Comparison of ENCODE assay signal across 9 mouse cellular contexts in the genomic region with DNA sequence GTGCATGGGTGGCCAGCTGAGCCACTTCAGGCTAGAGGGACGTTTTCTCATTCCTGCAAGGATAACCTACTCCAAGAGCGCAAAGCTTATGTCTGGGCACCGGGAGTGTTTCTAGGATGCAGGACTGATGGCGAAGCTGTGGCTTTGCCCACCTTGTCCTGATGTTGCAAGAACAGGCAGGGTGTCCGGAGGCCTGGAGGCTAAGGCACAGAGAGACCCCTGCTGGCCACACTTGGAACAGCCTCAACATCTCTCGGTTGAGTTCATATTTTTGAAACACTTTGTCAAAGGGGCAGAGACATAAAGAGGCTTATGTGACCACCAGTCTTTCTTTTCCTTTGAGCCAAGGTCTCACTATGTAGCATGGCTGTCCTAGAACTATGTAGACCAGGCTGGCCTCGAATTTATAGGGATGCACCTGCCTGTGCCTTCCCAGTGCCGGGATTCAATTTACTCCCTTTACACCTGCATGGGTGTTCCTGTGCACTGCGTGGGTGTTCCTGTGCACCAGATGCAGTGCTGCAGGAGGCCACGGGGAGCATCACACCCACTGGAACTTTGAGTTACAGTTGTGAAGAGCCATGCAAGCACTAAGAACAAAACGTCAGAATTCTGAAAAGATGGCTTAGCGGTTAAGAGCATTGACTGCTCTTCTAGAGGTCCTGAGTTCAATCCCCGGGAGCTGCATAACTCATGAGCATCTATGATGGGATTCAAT. TPM values are rescaled to one million over a fixed set of nuclear protein-coding genes. Genes with fewer than 3 reads are reported as not detected.
DNase-seq lines count a peak whose midpoint lies in the region; ATAC-seq and TF ChIP-seq lines count a peak whose summit lies in the region.
"Had no signal": no experiment of that assay in that cellular context is flagged by ENCODE, and none has a peak within 500 bp of the region (broad histone marks: within the 10 kb centered on the region; RNA-seq: fewer than 3 reads in every experiment).

No protein-coding gene starts in this region.

- intact Hi-C loops in heart, postnatal 25 days (cut with DNase I): loop anchor here (1.0 to 2.0 kb wide), 2 partner anchors 25 to 42 kb away; no protein-coding TSS in a partner anchor
- intact Hi-C loops in gastrocnemius, adult 2 months (cut with DNase I): loop anchor here (1.0 to 5.0 kb wide), 2 partner anchors 25 to 39 kb away; no protein-coding TSS in a partner anchor

- peaks cover 39 to 50% of the 10 kb centered on the region in 2 experiments for H3K36me3 ChIP-seq in CH12.LX (replicated peaks in 1 of 2; ENCODE audit: control insufficient read depth in 1 of 2, insufficient read depth in 1 of 2, low read length in 1 of 2)
- H3K36me3 ChIP-seq in splenic B cell, adult 2 months (ENCODE audit: control insufficient read depth, insufficient read depth, low read length, poor library complexity, severe bottlenecking): peaks cover 2% of the 10 kb centered on the region; the same call in 1 of the 2 replicates

- TF ChIP-seq RAD21 in CH12.LX (IDR thresholded peaks at IDR 0.05; ENCODE audit: low read depth, low read length): peak; percentile 77

- H3K27ac ChIP-seq in CH12.LX (ENCODE audit: insufficient read depth, low read depth): no peak overlapping the region
- no peak overlapping the region for H3K27ac ChIP-seq in gastrocnemius, adult 2 months

- H3K27me3 ChIP-seq in CH12.LX (replicated peaks): no peaks in the 10 kb centered on the region
- no peaks in the 10 kb centered on the region for H3K27me3 ChIP-seq in splenic B cell, adult 2 months (ENCODE audit: control insufficient read depth, insufficient read depth, low read length, poor library complexity, severe bottlenecking)

- no peak for TF ChIP-seq POLR2A in CH12.LX (IDR thresholded peaks at IDR 0.05; ENCODE audit: low read depth, low read length)

- TF ChIP-seq CTCF in CH12.LX (conservative IDR thresholded peaks at IDR 0.05 in 1 of 2, IDR thresholded peaks at IDR 0.05 in 1 of 2; ENCODE audit: low read depth in 2 of 2, low read length in 2 of 2): peak; percentile 75 to 90
- TF ChIP-seq CTCF in gastrocnemius, adult 2 months (IDR thresholded peaks at IDR 0.05): peak; percentile 94

- H3K4me3 ChIP-seq in CH12.LX (replicated peaks in 1 of 3; ENCODE audit: low read depth in 2 of 3, low read length in 2 of 3, poor library complexity in 1 of 3): no peak overlapping the region
- no peak overlapping the region for H3K4me3 ChIP-seq in gastrocnemius, adult 2 months

- H3K9me3 ChIP-seq in CH12.LX (replicated peaks; ENCODE audit: low read length): no peaks in the 10 kb centered on the region

- ATAC-seq in megakaryocyte progenitor cell, adult 5-6 weeks (replicated peaks; ENCODE audit: poor library complexity): peak; percentile 53

- no peak overlapping the region for H3K9ac ChIP-seq in CH12.LX (ENCODE audit: insufficient read depth, low read depth)

- no peak for TF ChIP-seq EP300 in CH12.LX (IDR thresholded peaks at IDR 0.05; ENCODE audit: low read length)

- peak; percentile 49 for DNase-seq in heart, adult 8-10 months (ENCODE audit: low spot score)
- DNase-seq in heart, postnatal 25 days (ENCODE audit: low spot score): no peak
- peak; percentile 64 for DNase-seq in CH12.LX (ENCODE audit: extremely low read depth)
- DNase-seq in cerebellum, adult 11-12 months: peak; percentile 71
- peak; percentile 79 for DNase-seq in gastrocnemius, adult 2 months
- peak; percentile 68 for DNase-seq in layer of hippocampus, adult 9-10 months (ENCODE audit: low spot score)
- peak; percentile 82 for DNase-seq in splenic B cell, adult 2 months (ENCODE audit: low read depth, low spot score)

- dilution Hi-C loops in CH12.LX (cut with MboI; ENCODE audit: extremely low pct_ligation_motif_present, extremely low pct_unique_long_range_greater_than_20kb, low sequenced_read_pairs): no loop called here

- peaks cover 0 to 5% of the 10 kb centered on the region in 2 experiments; a peak in 2 of 4 replicates for H3K4me1 ChIP-seq in CH12.LX (ENCODE audit: control insufficient read depth in 1 of 2, insufficient read depth in 2 of 2)

- H3K4me2 ChIP-seq in CH12.LX (ENCODE audit: insufficient read depth, low read depth, poor library complexity, severe bottlenecking): no peak overlapping the region

- no peaks in the 10 kb centered on the region for H3K79me2 ChIP-seq in CH12.LX (replicated peaks; ENCODE audit: control insufficient read depth, extremely low read depth, insufficient read depth, poor library complexity, severe bottlenecking)

- in situ Hi-C loops in CH12.LX (cut with MboI; ENCODE audit: low pct_ligation_motif_present, low pct_unique_long_range_greater_than_20kb, low sequenced_read_pairs): loop anchor here (5.0 kb wide), 1 partner anchor 39 kb away; no protein-coding TSS in a partner anchor

TF ChIP-seq in CH12.LX, 34 proteins besides CTCF, POLR2A, EP300 and RAD21:
- TF ChIP-seq SMC3 (IDR thresholded peaks at IDR 0.05; ENCODE audit: low read depth, low read length) (peak; percentile 82), RCOR1 (conservative IDR thresholded peaks at IDR 0.05; ENCODE audit: low read depth, low read length) (no peak), TBP (conservative IDR thresholded peaks at IDR 0.05; ENCODE audit: low read depth, low read length) (no peak), MEF2A (IDR thresholded peaks at IDR 0.05; ENCODE audit: borderline replicate concordance, low read depth, low read length) (no peak), CHD2 (IDR thresholded peaks at IDR 0.05; ENCODE audit: low read length) (no peak), USF2 (conservative IDR thresholded peaks at IDR 0.05; ENCODE audit: low read depth, low read length) (no peak), TCF12 (IDR thresholded peaks at IDR 0.05; ENCODE audit: low read depth, low read length) (no peak), GABPA (IDR thresholded peaks at IDR 0.05; ENCODE audit: insufficient replicate concordance, low read depth, low read length) (no peak), SIN3A (IDR thresholded peaks at IDR 0.05; ENCODE audit: low read length) (no peak), ELF1 (IDR thresholded peaks at IDR 0.05; ENCODE audit: low read depth, low read length) (no peak), JUN (IDR thresholded peaks at IDR 0.05; ENCODE audit: insufficient read depth, low read depth, low read length) (no peak), MAZ (IDR thresholded peaks at IDR 0.05; ENCODE audit: low read depth, low read length) (no peak), ZNF384 (IDR thresholded peaks at IDR 0.05; ENCODE audit: low read depth, low read length) (no peak), UBTF (IDR thresholded peaks at IDR 0.05; ENCODE audit: low read depth, low read length) (no peak), ZC3H11A (IDR thresholded peaks at IDR 0.05; ENCODE audit: low read depth, low read length) (0 out of 2 replicates have a peak, but pooled peaks have one; percentile 3)
TF ChIP-seq in CH12.LX: peak in this region for 2.

RNA-seq across cellular contexts. Expression of a gene that starts 4.4 kb away (rescaled TPM):
- 10 to 100 TPM; 12.1 to 14.1 (median 12.7) TPM for total RNA-seq in heart, adult 8-10 months (2022)
- total RNA-seq in heart, postnatal 25 days (2021): 10 to 100 TPM; 14.0 to 14.3 TPM
- total RNA-seq in CH12.LX (2012; rRNA removed) (6.3 and 7.2 TPM in 2 replicates), CH12.LX (2014; rRNA removed) (3.5 and 3.9 TPM in 2 replicates)
- 4.2 and 4.3 TPM in 2 replicates for polyA plus RNA-seq in CH12.LX (2012; ENCODE audit: insufficient read length, low read depth)
- 10 to 100 TPM; 11.6 to 16.0 TPM for total RNA-seq in gastrocnemius, adult 2 months (2021)
- total RNA-seq in megakaryocyte progenitor cell, adult 5-6 weeks (2015): 1.9 and 2.3 TPM in 2 replicates
- total RNA-seq in megakaryocyte progenitor cell, adult 5-6 weeks (2017): 4.2 and 5.0 TPM in 2 replicates

RNA-seq across cellular contexts. Expression of a gene that starts 16.2 kb away (rescaled TPM):
- total RNA-seq in heart, adult 8-10 months (2022): under 1 TPM in 1 of 4 experiments, not detected in 3; 0.44 TPM
- not detected for total RNA-seq in heart, postnatal 25 days (2021)
- total RNA-seq in CH12.LX (2012; rRNA removed): not detected in 2 replicates
- total RNA-seq in CH12.LX (2014; rRNA removed): not detected in 2 replicates
- polyA plus RNA-seq in CH12.LX (2012; ENCODE audit: insufficient read length, low read depth): not detected in 2 replicates
- total RNA-seq in gastrocnemius, adult 2 months (2021): under 1 TPM in 1 of 2 experiments, not detected in 1; 0.08 TPM
- total RNA-seq in megakaryocyte progenitor cell, adult 5-6 weeks (2015): not detected in 2 replicates
- not detected in 2 replicates for total RNA-seq in megakaryocyte progenitor cell, adult 5-6 weeks (2017)
- polyA plus RNA-seq: liver, embryonic 16.5 days had no signal

RNA-seq across cellular contexts. Expression of a gene that starts 18.4 kb away (rescaled TPM):
- total RNA-seq in heart, adult 8-10 months (2022): 100 to 1,000 TPM in 2 of 4 experiments, 10 to 100 TPM in 2; 92.0 to 102 (median 99.4) TPM
- total RNA-seq in heart, postnatal 25 days (2021): 10 to 100 TPM; 86.7 to 93.2 TPM
- total RNA-seq in CH12.LX (2012; rRNA removed) (104 and 110 TPM in 2 replicates), CH12.LX (2014; rRNA removed) (61.1 and 67.6 TPM in 2 replicates)
- polyA plus RNA-seq in CH12.LX (2012; ENCODE audit: insufficient read length, low read depth): 118 and 123 TPM in 2 replicates
- total RNA-seq in gastrocnemius, adult 2 months (2021): 100 to 1,000 TPM; 100 TPM
- 27.0 and 37.6 TPM in 2 replicates for total RNA-seq in megakaryocyte progenitor cell, adult 5-6 weeks (2015)
- 31.1 and 31.7 TPM in 2 replicates for total RNA-seq in megakaryocyte progenitor cell, adult 5-6 weeks (2017)

RNA-seq across cellular contexts. Expression of a gene that starts 26.9 kb away (rescaled TPM):
- total RNA-seq in heart, adult 8-10 months (2022): 1 to 10 TPM; 1.0 to 1.7 (median 1.5) TPM
- total RNA-seq in heart, postnatal 25 days (2021): under 1 TPM; 0.13 to 0.34 TPM
- total RNA-seq in CH12.LX (2012; rRNA removed) (0.46 and 0.47 TPM in 2 replicates), CH12.LX (2014; rRNA removed) (not detected in 2 replicates)
- polyA plus RNA-seq in CH12.LX (2012; ENCODE audit: insufficient read length, low read depth): 0.24 and 0.68 TPM in 2 replicates
- 1 to 10 TPM in 1 of 2 experiments, under 1 TPM in 1; 0.66 to 1.0 TPM for total RNA-seq in gastrocnemius, adult 2 months (2021)
- total RNA-seq in megakaryocyte progenitor cell, adult 5-6 weeks (2015): 0.44 and 0.57 TPM in 2 replicates
- total RNA-seq in megakaryocyte progenitor cell, adult 5-6 weeks (2017): 0.83 and 1.2 TPM in 2 replicates

RNA-seq across cellular contexts. Expression of a gene that starts 28.2 kb away (rescaled TPM):
- total RNA-seq in heart, adult 8-10 months (2022): 10 to 100 TPM; 12.3 to 14.9 (median 13.2) TPM
- total RNA-seq in heart, postnatal 25 days (2021): 10 to 100 TPM; 12.3 to 13.2 TPM
- total RNA-seq in CH12.LX (2012; rRNA removed) (123 and 136 TPM in 2 replicates), CH12.LX (2014; rRNA removed) (70.9 and 81.1 TPM in 2 replicates)
- polyA plus RNA-seq in CH12.LX (2012; ENCODE audit: insufficient read length, low read depth): 94.5 and 105 TPM in 2 replicates
- 10 to 100 TPM; 25.1 to 25.9 TPM for total RNA-seq in gastrocnemius, adult 2 months (2021)
- 12.7 and 15.6 TPM in 2 replicates for total RNA-seq in megakaryocyte progenitor cell, adult 5-6 weeks (2015)
- 28.0 and 28.7 TPM in 2 replicates for total RNA-seq in megakaryocyte progenitor cell, adult 5-6 weeks (2017)
